Mouse (Mus musculus) heart, adult 11 months (tissue): ENCODE results near the gene Plekho1.

Experiments
- DNase-seq: peaks from one replicate; pipeline ENCODE4 v3.0.0; 2022

The Plekho1 gene

DNA sequence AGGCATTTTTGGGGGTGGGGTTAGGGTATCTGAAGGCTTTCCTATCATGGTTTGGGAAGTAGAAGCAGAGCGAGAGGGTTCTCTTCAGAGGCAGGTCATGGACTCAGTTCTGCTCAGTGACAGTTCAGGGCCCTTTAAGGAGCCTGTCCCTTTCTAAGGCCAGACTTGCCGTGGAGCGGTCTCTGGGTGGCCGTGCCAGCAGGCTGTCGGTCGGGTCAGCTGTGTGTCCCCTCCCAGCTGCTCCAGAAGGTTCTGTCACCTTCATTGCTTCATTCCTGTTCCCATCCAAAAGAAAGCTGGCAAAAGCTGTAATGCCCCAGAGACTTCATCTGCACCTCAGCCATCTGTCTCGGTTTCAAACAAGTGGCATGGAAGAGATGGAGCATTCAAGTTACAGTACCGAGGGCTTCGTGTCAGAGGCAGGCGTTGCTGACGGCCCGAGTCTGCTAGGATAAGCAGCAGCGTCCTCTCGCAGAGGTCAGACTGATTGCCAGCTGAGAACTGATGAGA is 50.0 kb downstream of the Plekho1 start:
- DNase-seq, result peak; percentile 90

- no peak for DNase-seq
Measured at GRCm38 (mm10) chr3:95944742-95945141, 51.1 kb downstream of the Plekho1 start.

- DNase-seq, result no peak
Measured at GRCm38 (mm10) chr3:95943226-95943625, 52.6 kb downstream of the Plekho1 start.

DNA sequence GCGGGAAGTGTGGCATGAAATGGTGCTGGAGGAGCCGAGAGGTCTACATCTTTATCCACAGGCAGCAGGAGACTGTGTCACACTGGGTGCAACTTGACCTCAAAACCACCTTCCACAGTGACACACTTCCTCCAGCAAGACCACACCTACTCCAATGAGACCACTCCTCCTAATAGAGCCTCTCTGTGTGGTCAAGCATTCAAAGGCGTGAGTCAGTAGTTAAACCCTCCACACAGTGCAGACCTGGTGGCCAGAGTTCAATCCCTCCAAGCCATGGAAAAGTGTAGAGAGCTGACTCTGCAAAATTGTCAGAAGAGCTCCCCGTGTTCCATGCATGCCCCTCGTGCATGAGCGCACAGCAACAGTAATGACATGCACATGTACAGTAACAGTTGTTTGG is 53.1 kb downstream of the Plekho1 start:
- no peak for DNase-seq

DNA sequence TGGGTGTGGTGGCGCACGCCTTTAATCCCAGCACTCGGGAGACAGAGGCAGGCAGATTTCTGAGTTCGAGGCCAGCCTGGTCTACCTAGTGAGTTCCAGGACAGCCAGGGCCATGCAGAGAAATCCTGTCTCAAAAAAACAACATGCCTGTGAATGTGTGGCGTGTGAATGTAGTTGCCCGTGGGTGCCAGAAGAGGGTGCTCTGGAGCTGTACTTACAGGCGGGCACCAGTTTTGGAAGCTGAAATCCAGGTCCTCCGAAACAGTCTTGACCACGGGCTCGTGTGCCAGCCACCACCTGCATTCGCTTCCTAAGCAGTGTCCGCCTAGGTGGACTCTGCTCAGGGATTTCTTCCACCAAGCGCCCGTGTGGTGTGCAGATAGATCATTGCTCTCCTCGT is 57.0 kb downstream of the Plekho1 start:
- no peak for DNase-seq
